Mouse (Mus musculus) small intestine, adult 2 months (tissue): ENCODE measurements around the gene Tax1bp1. TPM values are rescaled to one million over a fixed set of nuclear protein-coding genes. Genes with fewer than 3 reads are reported as not detected.

Experiments
- H3K27ac ChIP-seq: fragments of 200-500 bp; 2 replicates; pipeline ENCODE4 v1.5.1; 2012; ENCODE audit warnings: low read depth, low read length, control low read depth, inconsistent platforms; ENCODE audit not compliant: insufficient read depth
- H3K27me3 ChIP-seq: fragments of 200-500 bp; 2 replicates; pipeline ENCODE4 v1.6.1; 2012; ENCODE audit warnings: mild to moderate bottlenecking, moderate library complexity, low read length, inconsistent platforms; ENCODE audit not compliant: control insufficient read depth, insufficient read depth
- H3K36me3 ChIP-seq: fragments of 200-500 bp; 2 replicates; pipeline ENCODE4 v1.6.1; 2012; ENCODE audit warnings: mild to moderate bottlenecking, low read length, control low read depth, inconsistent platforms; ENCODE audit not compliant: control insufficient read depth, insufficient read depth
- H3K4me1 ChIP-seq: fragments of 200-500 bp; 2 replicates; pipeline ENCODE4 v1.6.1; 2012; ENCODE audit warnings: low read length, inconsistent platforms, mixed read lengths; ENCODE audit not compliant: control insufficient read depth, insufficient read depth, insufficient read length
- H3K4me3 ChIP-seq: fragments of 200-500 bp; 2 replicates; pipeline ENCODE4 v1.5.1; 2012; ENCODE audit warnings: low read depth, mild to moderate bottlenecking, control low read depth, inconsistent platforms, low read length, moderate library complexity
- CTCF ChIP-seq: fragments of 200-500 bp; IDR thresholded peaks from 2 replicates; pipeline ENCODE4 v1.5.1; 2012; ENCODE audit warnings: low read depth, mild to moderate bottlenecking, control low read depth, inconsistent platforms, low read length, moderate library complexity, mixed read lengths; ENCODE audit not compliant: insufficient replicate concordance, insufficient read length; ENCODE audit errors: extremely low read depth
- POLR2A ChIP-seq: fragments of 200-500 bp; IDR thresholded peaks from 2 replicates; pipeline ENCODE4 v1.6.1; 2012; ENCODE audit warnings: low read depth, mild to moderate bottlenecking, control low read depth, inconsistent platforms, low read length, moderate library complexity
- WGBS: fragments of 180-500 bp; shearing (Covaris S2); methylation state at CpG from one replicate; pipeline ENCODE4 v1.1.7; 2018; 5-methylcytosine and 5-hydroxymethylcytosine counted together
- polyA plus RNA-seq: library from polyadenylated mRNA; depleted of rRNA; stranded (reverse); fragments of >200 nt; gene quantifications from 2 replicates; pipeline ENCODE4 v1.2.3, GENCODE M21; 2012

Gene Tax1bp1
- polyA plus RNA-seq, 1 experiment: 17.0 TPM

DNA sequence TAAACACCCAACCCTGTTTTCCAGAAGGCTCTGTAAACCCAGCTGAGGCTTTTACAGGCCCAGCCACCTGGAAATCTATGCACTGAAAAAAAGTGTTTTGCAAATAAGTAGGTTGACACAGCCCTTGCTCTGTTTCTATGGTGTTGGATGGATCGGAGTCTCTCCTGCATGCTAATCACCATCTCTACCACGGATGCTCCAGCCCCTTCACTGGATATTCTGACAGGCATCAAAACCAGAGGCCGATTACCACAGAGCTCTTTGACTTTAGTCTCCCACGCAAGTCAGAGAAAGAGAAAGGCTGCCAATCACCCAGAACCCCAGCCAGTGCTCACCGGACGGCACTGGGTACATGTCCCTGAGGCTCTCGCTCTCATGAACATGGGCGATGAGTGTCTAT lies 63.5 kb downstream of the Tax1bp1 start:
- TF ChIP-seq CTCF: no peak
- no peak for TF ChIP-seq POLR2A
- Histone ChIP-seq H3K27me3 (no peaks in the 10 kb centered on the region), H3K27ac (no peak overlapping the region), H3K4me1 (no peaks in the 10 kb centered on the region), H3K4me3 (no peak overlapping the region), H3K36me3 (no peaks in the 10 kb centered on the region)
- WGBS: 88% methylated on average over 8 of the region's 8 CpGs

GRCm38 (mm10) chr6:52778523-52778922 lies 65.0 kb downstream of the Tax1bp1 start:
- no peak for TF ChIP-seq CTCF
- TF ChIP-seq POLR2A: no peak
- 70% methylated on average over 5 of the region's 5 CpGs for WGBS
- Histone ChIP-seq H3K27ac (no peak overlapping the region), H3K4me3 (no peak overlapping the region), H3K27me3 (no peaks in the 10 kb centered on the region), H3K4me1 (no peaks in the 10 kb centered on the region), H3K36me3 (no peaks in the 10 kb centered on the region)

- H3K4me3 ChIP-seq: no peak overlapping the region
- H3K27ac ChIP-seq: no peak overlapping the region
- TF ChIP-seq CTCF: no peak
- no peak for TF ChIP-seq POLR2A
- H3K27me3 ChIP-seq: no peaks in the 10 kb centered on the region
- H3K36me3 ChIP-seq: no peaks in the 10 kb centered on the region
- no peaks in the 10 kb centered on the region for H3K4me1 ChIP-seq
- WGBS: 83% methylated on average over 5 of the region's 5 CpGs
Measured at GRCm38 (mm10) chr6:52779546-52779945, 66.0 kb downstream of the Tax1bp1 start.

GRCm38 (mm10) chr6:52790316-52790715 lies 76.8 kb downstream of the Tax1bp1 start:
- Histone ChIP-seq H3K27me3 (no peaks in the 10 kb centered on the region), H3K4me1 (no peaks in the 10 kb centered on the region; the same call in 1 of the 2 replicates), H3K36me3 (no peaks in the 10 kb centered on the region), H3K4me3 (no peak overlapping the region), H3K27ac (no peak overlapping the region)
- TF ChIP-seq POLR2A (no peak), CTCF (no peak)
- 72% methylated on average over 10 of the region's 10 CpGs for WGBS

DNA sequence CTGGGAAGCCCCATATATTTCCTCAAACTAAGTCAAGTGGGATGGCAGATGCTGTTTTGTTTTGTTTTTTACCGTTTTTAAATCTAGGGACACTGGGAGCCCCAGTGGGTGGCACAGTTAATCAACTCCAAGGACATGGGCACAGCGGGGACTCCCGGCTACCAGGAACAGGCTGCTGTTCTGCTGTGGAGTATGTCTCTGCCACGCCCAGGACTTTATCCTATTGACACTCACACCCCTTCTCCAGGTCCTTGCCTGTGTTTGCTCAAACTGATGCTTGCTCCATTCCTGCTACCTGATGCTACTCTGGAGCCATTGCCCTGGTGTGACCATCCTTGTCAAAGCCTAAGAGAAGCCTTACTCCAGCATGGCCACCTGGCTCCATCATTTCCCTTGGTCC lies 77.3 kb downstream of the Tax1bp1 start:
- H3K4me1 ChIP-seq: no peaks in the 10 kb centered on the region; the same call in 1 of the 2 replicates
- H3K27ac ChIP-seq: no peak overlapping the region
- no peaks in the 10 kb centered on the region for H3K36me3 ChIP-seq
- no peak overlapping the region for H3K4me3 ChIP-seq
- no peak for TF ChIP-seq CTCF
- TF ChIP-seq POLR2A: no peak
- H3K27me3 ChIP-seq: no peaks in the 10 kb centered on the region
- WGBS: 43% methylated on average over 4 of the region's 4 CpGs

- 71% methylated on average over 3 of the region's 3 CpGs for WGBS
- H3K4me1 ChIP-seq: no peaks in the 10 kb centered on the region; the same call in 1 of the 2 replicates
- no peaks in the 10 kb centered on the region for H3K36me3 ChIP-seq
- no peaks in the 10 kb centered on the region for H3K27me3 ChIP-seq
- no peak overlapping the region for H3K4me3 ChIP-seq
- H3K27ac ChIP-seq: no peak overlapping the region
- no peak for TF ChIP-seq CTCF
- no peak for TF ChIP-seq POLR2A
Measured at GRCm38 (mm10) chr6:52792455-52792854, 78.9 kb downstream of the Tax1bp1 start.

DNA sequence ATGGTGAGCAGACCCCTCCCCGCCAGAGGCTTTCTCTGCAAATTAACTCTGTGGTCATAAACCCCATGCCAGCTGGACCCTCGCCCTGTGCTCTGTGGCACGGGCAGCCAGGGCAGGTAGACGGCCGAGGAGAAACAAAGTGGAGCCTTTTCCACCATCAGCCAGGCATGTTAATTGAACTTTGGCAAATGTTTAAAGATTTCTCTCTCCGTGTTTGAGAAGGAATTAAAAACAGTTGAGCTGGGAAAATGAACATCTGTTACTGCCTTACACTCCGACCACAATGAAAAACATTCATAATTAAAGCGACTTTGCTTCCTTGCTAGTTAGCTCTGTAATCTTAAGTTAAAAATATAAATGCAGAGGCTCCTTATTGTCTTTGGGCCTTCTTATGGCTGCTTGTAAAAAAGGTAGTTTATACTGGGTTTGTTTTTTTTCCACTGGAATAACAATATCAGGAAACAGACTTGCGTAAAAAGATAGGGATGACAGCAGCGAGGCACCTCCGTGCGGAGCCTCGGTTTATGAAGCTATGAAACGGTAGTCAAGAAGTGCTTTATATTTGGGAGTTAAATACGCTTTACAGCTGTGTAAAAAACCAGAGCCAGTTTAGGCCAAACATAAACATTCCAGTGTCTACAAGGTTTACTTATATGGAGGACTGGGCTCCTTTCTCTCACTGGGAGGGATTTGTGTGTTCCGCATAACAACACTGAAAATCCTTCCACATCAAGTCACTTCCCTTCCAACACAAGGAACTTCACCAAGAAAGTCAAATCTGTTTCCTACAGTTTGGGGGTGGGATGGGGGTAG lies 81.7 kb downstream of the Tax1bp1 start:
- Histone ChIP-seq H3K27ac (no peak overlapping the region), H3K36me3 (no peaks in the 10 kb centered on the region), H3K27me3 (no peaks in the 10 kb centered on the region), H3K4me1 (no peaks in the 10 kb centered on the region; the same call in 1 of the 2 replicates), H3K4me3 (no peak overlapping the region)
- no peak for TF ChIP-seq POLR2A
- TF ChIP-seq CTCF: no peak
- WGBS: 54% methylated on average over 16 of the region's 16 CpGs

GRCm38 (mm10) chr6:52796035-52796598 lies 82.6 kb downstream of the Tax1bp1 start:
- no peak for TF ChIP-seq POLR2A
- TF ChIP-seq CTCF: no peak
- no peak overlapping the region for H3K27ac ChIP-seq

More at GRCm38 (mm10) chr6:52796035-52796598, 82.6 kb downstream of the Tax1bp1 start:
- Histone ChIP-seq H3K36me3 (no peaks in the 10 kb centered on the region), H3K27me3 (no peaks in the 10 kb centered on the region), H3K4me1 (no peaks in the 10 kb centered on the region; the same call in 1 of the 2 replicates), H3K4me3 (no peak overlapping the region)
- WGBS: 82% methylated on average over 9 of the region's 9 CpGs
